Mouse (Mus musculus) heart, adult 2 months (tissue): ENCODE measurements around the gene D16Ertd472e. TPM values are rescaled to one million over a fixed set of nuclear protein-coding genes. Genes with fewer than 3 reads are reported as not detected.

Experiments
- DNase-seq, 2 experiments: peaks; one replicate each; pipeline ENCODE4 v3.0.0; 2021
- H3K27ac ChIP-seq: fragments of 200-600 bp; 2 replicates; pipeline ENCODE4 v1.8.1; 2022
- H3K27me3 ChIP-seq: fragments of 200-500 bp; 2 replicates; pipeline ENCODE4 v1.6.1; 2012; ENCODE audit warnings: mild to moderate bottlenecking, low read length, inconsistent platforms, mixed read lengths; ENCODE audit not compliant: control insufficient read depth, insufficient read depth
- H3K36me3 ChIP-seq: fragments of 200-500 bp; 2 replicates; pipeline ENCODE4 v1.6.1; 2012; ENCODE audit warnings: low read length, inconsistent platforms; ENCODE audit not compliant: control insufficient read depth, insufficient read depth
- H3K4me1 ChIP-seq: fragments of 200-500 bp; 2 replicates; pipeline ENCODE4 v1.6.1; 2011; ENCODE audit warnings: low read length; ENCODE audit not compliant: control insufficient read depth, insufficient read depth
- H3K4me3 ChIP-seq: fragments of 200-600 bp; 2 replicates; pipeline ENCODE4 v1.8.1; 2022
- H3K79me2 ChIP-seq: fragments of 200-500 bp; replicated peaks from 2 replicates; pipeline ENCODE4 v1.6.1; 2012; ENCODE audit warnings: mild to moderate bottlenecking, inconsistent platforms, low read length, moderate library complexity, mixed read lengths; ENCODE audit not compliant: control insufficient read depth, insufficient read depth
- H3K9ac ChIP-seq: fragments of 200-500 bp; 2 replicates; pipeline ENCODE4 v1.6.1; 2012; ENCODE audit warnings: low read depth, mild to moderate bottlenecking, control low read depth, inconsistent platforms, low read length, mixed read lengths
- CTCF ChIP-seq: fragments of 200-600 bp; IDR thresholded peaks from 2 replicates; pipeline ENCODE4 v1.8.1; 2022; ENCODE audit warnings: antibody characterized with exemption, mild to moderate bottlenecking, moderate library complexity
- EP300 ChIP-seq: fragments of 200-500 bp; IDR thresholded peaks from 2 replicates; pipeline ENCODE4 v1.6.1; 2011; ENCODE audit warnings: low read depth, low read length, control low read depth; ENCODE audit not compliant: insufficient read depth
- POLR2A ChIP-seq: fragments of 200-500 bp; IDR thresholded peaks from 2 replicates; pipeline ENCODE4 v1.6.1; 2011; ENCODE audit warnings: mild to moderate bottlenecking, low read depth, low read length, control low read depth; ENCODE audit not compliant: insufficient read depth
- WGBS: fragments of 180-500 bp; shearing (Covaris S2); methylation state at CpG from one replicate; pipeline ENCODE4 v1.1.7; 2018; 5-methylcytosine and 5-hydroxymethylcytosine counted together
- intact Hi-C: fragments of 180-260 bp; cut with DNase I; formaldehyde crosslinking; loops from one replicate; pipeline ENCODE4 v1.15.1; 2025
- polyA plus RNA-seq: library from polyadenylated mRNA; depleted of rRNA; stranded (reverse); fragments of >200 nt; gene quantifications from 2 replicates; pipeline ENCODE4 v1.2.3, GENCODE M21; 2012
- total RNA-seq, 2 experiments: library from RNA; stranded (reverse); gene quantifications; 2 replicates each; pipeline ENCODE4 v1.2.3; 2021

The D16Ertd472e gene
- total and polyA plus RNA-seq, 3 experiments: 1.3 to 4.5 (median 3.5) TPM

- Histone ChIP-seq H3K27ac (no peak overlapping the region), H3K36me3 (no peaks in the 10 kb centered on the region), H3K4me1 (no peaks in the 10 kb centered on the region), H3K27me3 (no peaks in the 10 kb centered on the region), H3K9ac (no peak overlapping the region), H3K4me3 (no peak overlapping the region), H3K79me2 (no peaks in the 10 kb centered on the region)
- intact Hi-C loops: no loop called here
- TF ChIP-seq POLR2A (no peak), CTCF (no peak), EP300 (no peak)
- 75% methylated on average over 13 of the region's 13 CpGs for WGBS
- no peak for DNase-seq
Observed at GRCm38 (mm10) chr16:78564110-78564821, 12.2 kb downstream of the D16Ertd472e start.

GRCm38 (mm10) chr16:78563093-78563971, 13.2 kb downstream of the D16Ertd472e start:
- H3K27ac ChIP-seq: no peak overlapping the region; the same call in 1 of the 2 replicates
- intact Hi-C loops: no loop called here
- no peaks in the 10 kb centered on the region for H3K36me3 ChIP-seq
- H3K4me1 ChIP-seq: no peaks in the 10 kb centered on the region
- peak in 1 of 2 experiments; percentile 10 for DNase-seq
- no peaks in the 10 kb centered on the region for H3K79me2 ChIP-seq
- WGBS: 54% methylated on average over 15 of the region's 15 CpGs
- H3K27me3 ChIP-seq: no peaks in the 10 kb centered on the region
- TF ChIP-seq CTCF: no peak
- H3K4me3 ChIP-seq: no peak overlapping the region
- no peak overlapping the region for H3K9ac ChIP-seq

GRCm38 (mm10) chr16:78560627-78561026, 15.9 kb downstream of the D16Ertd472e start:
- Histone ChIP-seq H3K4me1 (no peaks in the 10 kb centered on the region), H3K36me3 (no peaks in the 10 kb centered on the region), H3K79me2 (no peaks in the 10 kb centered on the region), H3K9ac (no peak overlapping the region), H3K27ac (no peak overlapping the region), H3K4me3 (no peak overlapping the region), H3K27me3 (no peaks in the 10 kb centered on the region)
- DNase-seq: no peak
- WGBS: 88% methylated on average over 5 of the region's 5 CpGs
- intact Hi-C loops: no loop called here
- TF ChIP-seq EP300 (no peak), POLR2A (no peak), CTCF (no peak)

- H3K4me1 ChIP-seq: no peaks in the 10 kb centered on the region
- no peak overlapping the region for H3K4me3 ChIP-seq
- peak in 1 of 2 experiments; percentile 8 for DNase-seq
- no peaks in the 10 kb centered on the region for H3K79me2 ChIP-seq
- H3K27ac ChIP-seq: no peak overlapping the region
- H3K9ac ChIP-seq: no peak overlapping the region
- H3K27me3 ChIP-seq: no peaks in the 10 kb centered on the region
- intact Hi-C loops: no loop called here
- H3K36me3 ChIP-seq: no peaks in the 10 kb centered on the region
- 84% methylated on average over 15 of the region's 15 CpGs for WGBS
- TF ChIP-seq POLR2A (no peak), CTCF (no peak), EP300 (no peak)
Observed at GRCm38 (mm10) chr16:78560063-78560462, 16.4 kb downstream of the D16Ertd472e start.

GRCm38 (mm10) chr16:78557573-78557972, 18.9 kb downstream of the D16Ertd472e start:
- TF ChIP-seq CTCF: no peak
- no peak for TF ChIP-seq EP300
- no peak for TF ChIP-seq POLR2A
- Histone ChIP-seq H3K4me1 (no peaks in the 10 kb centered on the region), H3K36me3 (no peaks in the 10 kb centered on the region), H3K27ac (no peak overlapping the region), H3K4me3 (no peak overlapping the region), H3K9ac (no peak overlapping the region), H3K79me2 (no peaks in the 10 kb centered on the region), H3K27me3 (no peaks in the 10 kb centered on the region)
- intact Hi-C loops: no loop called here
- DNase-seq: no peak
- 82% methylated on average over 4 of the region's 4 CpGs for WGBS

GRCm38 (mm10) chr16:78554911-78555648, 21.4 kb downstream of the D16Ertd472e start:
- no peak overlapping the region for H3K27ac ChIP-seq
- TF ChIP-seq CTCF (no peak), EP300 (no peak), POLR2A (no peak)
- H3K4me1 ChIP-seq: no peaks in the 10 kb centered on the region
- no peaks in the 10 kb centered on the region for H3K36me3 ChIP-seq
- DNase-seq: no peak
- no peaks in the 10 kb centered on the region for H3K79me2 ChIP-seq
- no peak overlapping the region for H3K4me3 ChIP-seq
- H3K27me3 ChIP-seq: no peaks in the 10 kb centered on the region
- 82% methylated on average over 10 of the region's 10 CpGs for WGBS
- intact Hi-C loops: no loop called here
- H3K9ac ChIP-seq: no peak overlapping the region
